Mouse (Mus musculus) liver, embryonic 11.5 days (tissue): ENCODE measurements around the gene Gdf5. TPM values are rescaled to one million over a fixed set of nuclear protein-coding genes. Genes with fewer than 3 reads are reported as not detected.

Experiments
- ATAC-seq: fragments of 200-750 bp; cut with Nextera tagmentation; replicated peaks from 2 replicates; pipeline ENCODE4 v1.8.0; 2017; ENCODE audit warnings: moderate number of reproducible peaks, mild to moderate bottlenecking, moderate TSS enrichment, moderate library complexity; ENCODE audit not compliant: low FRiP score
- DNase-seq: peaks from one replicate; pipeline ENCODE4 v3.0.0-alpha.2; 2017; ENCODE audit warnings: low spot score
- H3K27ac ChIP-seq: fragments of 300-500 bp; sonication (generic); 2 replicates; pipeline ENCODE4 v1.5.1; 2014; ENCODE audit warnings: mild to moderate bottlenecking, low read depth, low read length, control low read depth
- H3K27me3 ChIP-seq: fragments of 300-500 bp; sonication (generic); replicated peaks from 2 replicates; pipeline ENCODE4 v1.6.1; 2014; ENCODE audit warnings: low read length, mixed read lengths; ENCODE audit not compliant: control insufficient read depth, insufficient read depth
- H3K36me3 ChIP-seq: fragments of 300-500 bp; sonication (generic); 2 replicates; pipeline ENCODE4 v1.6.1; 2014; ENCODE audit warnings: mild to moderate bottlenecking, low read length, moderate library complexity, mixed read lengths; ENCODE audit not compliant: control insufficient read depth, insufficient read depth
- H3K4me1 ChIP-seq: fragments of 300-500 bp; sonication (generic); replicated peaks from 2 replicates; pipeline ENCODE4 v1.6.1; 2014; ENCODE audit warnings: low read length, mixed read lengths; ENCODE audit not compliant: control insufficient read depth, insufficient read depth
- H3K4me2 ChIP-seq: fragments of 300-500 bp; sonication (generic); 2 replicates; pipeline ENCODE4 v1.6.1; 2014; ENCODE audit warnings: mild to moderate bottlenecking, control low read depth, moderate library complexity
- H3K4me3 ChIP-seq: fragments of 300-500 bp; sonication (generic); 2 replicates; pipeline ENCODE4 v1.5.1; 2014; ENCODE audit warnings: low read depth, low read length, control low read depth
- H3K9ac ChIP-seq: fragments of 300-500 bp; sonication (generic); 2 replicates; pipeline ENCODE4 v1.6.1; 2014; ENCODE audit warnings: low read depth, low read length, control low read depth
- H3K9me3 ChIP-seq: fragments of 300-500 bp; sonication (generic); 2 replicates; pipeline ENCODE4 v1.6.1; 2016; ENCODE audit warnings: low read length, inconsistent platforms, mixed read lengths; ENCODE audit not compliant: control insufficient read depth
- WGBS: fragments of 180-500 bp; shearing (Covaris S2); extraction: QIAGEN DNeasy Blood & Tissue Kit; methylation state at CpG from one replicate; pipeline ENCODE4 v1.1.7; 2014; 5-methylcytosine and 5-hydroxymethylcytosine counted together
- polyA plus RNA-seq: library from polyadenylated mRNA; unstranded; fragments of >200 nt; fragmentation: Nextera tagmentation; extraction: Ambion mirVana; gene quantifications from 2 replicates; pipeline ENCODE4 v1.2.1, GENCODE M21; 2014

Gdf5 gene
- polyA plus RNA-seq, 1 experiment from 2014 or later: 0.30 TPM

DNA sequence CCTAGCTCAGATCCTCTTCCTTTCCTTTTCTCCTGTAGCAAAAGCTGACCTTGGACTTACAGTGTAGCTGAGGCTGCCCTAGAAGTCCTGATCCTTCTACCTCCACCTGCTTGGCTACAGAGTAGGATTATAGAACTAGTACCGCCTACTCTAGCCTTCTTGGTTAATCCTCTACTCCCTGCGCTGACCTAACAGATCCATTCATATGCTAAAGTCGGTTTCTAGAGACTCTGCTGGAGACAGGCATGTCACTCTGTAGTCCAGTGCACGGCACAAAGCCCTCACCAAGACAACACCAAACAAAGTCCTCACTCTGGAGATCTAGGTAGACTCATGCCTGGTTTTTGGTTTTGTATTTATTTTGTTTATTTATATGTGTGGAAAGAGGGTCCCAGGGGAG, 1.3 kb upstream of the Gdf5 start:
- Histone ChIP-seq H3K9me3 (no peaks in the 10 kb centered on the region), H3K27me3 (no peaks in the 10 kb centered on the region), H3K27ac (no peak overlapping the region), H3K4me2 (no peak overlapping the region), H3K9ac (no peak overlapping the region), H3K36me3 (no peaks in the 10 kb centered on the region), H3K4me3 (no peak overlapping the region), H3K4me1 (peaks cover 6% of the 10 kb centered on the region)
- DNase-seq (no peak), ATAC-seq (no peak)
- WGBS: 40% methylated on average over 4 of the region's 4 CpGs

DNA sequence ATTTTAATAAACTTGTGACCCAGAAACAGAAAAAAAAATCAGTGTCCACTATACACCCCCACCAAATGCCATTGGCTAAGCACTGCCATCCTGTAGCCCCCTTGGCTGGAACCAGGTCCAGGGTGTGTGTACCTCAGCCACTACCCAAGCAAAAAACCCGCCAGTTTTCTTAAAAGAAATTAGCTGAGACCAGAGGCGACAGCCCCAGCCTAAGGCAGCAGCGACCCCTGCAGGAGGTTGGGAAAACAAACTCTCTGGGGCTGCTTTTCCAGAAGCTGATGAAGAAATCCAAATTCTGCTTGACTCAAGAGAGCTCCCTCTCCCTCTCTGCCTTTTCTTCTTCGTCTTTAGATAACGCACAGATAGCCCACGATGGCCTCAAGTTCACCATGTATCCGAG, 902 bp upstream of the Gdf5 start:
- no peaks in the 10 kb centered on the region for H3K36me3 ChIP-seq
- H3K4me2 ChIP-seq: no peak overlapping the region
- peak; percentile 60 for DNase-seq
- H3K4me1 ChIP-seq: peaks cover 6% of the 10 kb centered on the region
- no peak overlapping the region for H3K9ac ChIP-seq
- 2% methylated on average over 7 of the region's 7 CpGs for WGBS
- no peaks in the 10 kb centered on the region for H3K27me3 ChIP-seq
- no peak overlapping the region for H3K4me3 ChIP-seq
- no peaks in the 10 kb centered on the region for H3K9me3 ChIP-seq
- 0 out of 2 replicates have a peak, but pooled peaks have one; percentile 29 for ATAC-seq
- no peak overlapping the region for H3K27ac ChIP-seq

DNA sequence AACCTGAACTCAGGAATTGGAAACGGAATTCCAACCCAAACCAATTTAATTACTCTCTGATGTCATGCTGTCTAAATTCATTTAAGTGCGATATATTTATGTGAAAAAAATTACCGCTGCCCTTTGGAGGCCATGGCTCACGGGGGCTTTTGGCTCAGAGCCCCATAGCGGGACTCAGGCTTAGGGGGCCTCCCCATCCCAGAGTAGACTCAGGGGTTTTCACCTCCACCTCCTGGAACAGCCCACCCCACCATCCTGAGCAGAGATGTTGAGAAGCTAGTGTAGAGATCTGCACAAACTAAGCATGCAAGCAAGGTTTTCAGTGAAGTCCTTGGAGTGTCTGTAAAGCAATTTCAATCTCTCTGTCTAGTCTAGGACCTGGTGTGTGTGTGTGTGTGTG, 413 bp upstream of the Gdf5 start:
- Histone ChIP-seq H3K27ac (no peak overlapping the region), H3K4me1 (peaks cover 6% of the 10 kb centered on the region), H3K9ac (no peak overlapping the region), H3K4me3 (no peak overlapping the region), H3K36me3 (no peaks in the 10 kb centered on the region), H3K4me2 (no peak overlapping the region), H3K27me3 (no peaks in the 10 kb centered on the region), H3K9me3 (no peaks in the 10 kb centered on the region)
- 81% methylated on average over 5 of the region's 5 CpGs for WGBS
- ATAC-seq (no peak), DNase-seq (no peak)

DNA sequence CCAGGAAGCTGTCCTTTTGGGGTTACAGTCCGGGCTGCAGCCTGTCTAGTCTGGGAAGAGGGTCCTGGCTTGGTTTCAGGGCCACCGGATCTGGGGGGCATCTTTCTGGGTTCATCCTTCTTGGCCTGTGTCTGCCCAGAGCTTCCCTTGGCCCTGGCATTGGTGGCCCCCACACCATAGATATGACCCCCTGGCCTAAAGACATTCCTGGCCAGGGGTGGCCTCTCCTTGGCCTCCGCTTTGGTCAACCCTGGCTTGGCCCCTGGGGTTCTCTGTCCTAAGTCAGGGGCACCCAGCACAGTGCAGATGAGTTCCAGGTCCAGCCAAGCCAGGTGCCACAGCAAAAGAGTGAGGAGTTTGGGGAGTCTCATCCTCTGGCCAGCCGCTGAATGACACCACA, 482 bp downstream of the Gdf5 start:
- Histone ChIP-seq H3K27ac (no peak overlapping the region), H3K4me3 (no peak overlapping the region), H3K4me2 (no peak overlapping the region), H3K36me3 (no peaks in the 10 kb centered on the region), H3K27me3 (no peaks in the 10 kb centered on the region), H3K4me1 (peaks cover 6% of the 10 kb centered on the region), H3K9me3 (no peaks in the 10 kb centered on the region), H3K9ac (no peak overlapping the region)
- ATAC-seq: no peak
- WGBS: 83% methylated on average over 4 of the region's 4 CpGs
- no peak for DNase-seq

DNA sequence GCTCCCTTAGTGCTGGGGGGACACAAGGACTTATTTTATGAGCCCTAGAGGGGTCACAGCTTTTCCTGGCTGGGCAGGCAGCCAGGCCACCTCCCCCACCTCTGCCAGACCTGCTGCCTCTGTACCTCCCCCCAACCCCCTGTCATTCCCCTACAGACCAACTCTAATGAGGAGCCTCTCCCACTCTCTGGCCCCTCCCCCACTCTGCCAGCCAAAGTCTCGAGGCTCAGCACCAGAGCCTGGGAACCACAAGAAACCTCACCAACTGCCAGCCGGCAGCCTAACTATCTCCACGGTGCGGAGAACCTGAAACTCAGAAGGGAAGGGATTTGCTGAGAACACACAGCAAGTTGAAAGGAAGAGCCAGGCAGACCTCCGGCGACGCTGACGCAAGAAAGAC, 1.7 kb downstream of the Gdf5 start:
- Histone ChIP-seq H3K4me1 (peaks cover 6% of the 10 kb centered on the region), H3K9me3 (no peaks in the 10 kb centered on the region), H3K9ac (0 out of 2 replicates have a peak overlapping the region, but pooled peaks have one; percentile 25), H3K36me3 (no peaks in the 10 kb centered on the region), H3K27ac (no peak overlapping the region), H3K4me3 (no peak overlapping the region), H3K27me3 (no peaks in the 10 kb centered on the region), H3K4me2 (peak overlapping the region; percentile 50)
- no peak for DNase-seq
- 9% methylated on average over 8 of the region's 8 CpGs for WGBS
- no peak for ATAC-seq

DNA sequence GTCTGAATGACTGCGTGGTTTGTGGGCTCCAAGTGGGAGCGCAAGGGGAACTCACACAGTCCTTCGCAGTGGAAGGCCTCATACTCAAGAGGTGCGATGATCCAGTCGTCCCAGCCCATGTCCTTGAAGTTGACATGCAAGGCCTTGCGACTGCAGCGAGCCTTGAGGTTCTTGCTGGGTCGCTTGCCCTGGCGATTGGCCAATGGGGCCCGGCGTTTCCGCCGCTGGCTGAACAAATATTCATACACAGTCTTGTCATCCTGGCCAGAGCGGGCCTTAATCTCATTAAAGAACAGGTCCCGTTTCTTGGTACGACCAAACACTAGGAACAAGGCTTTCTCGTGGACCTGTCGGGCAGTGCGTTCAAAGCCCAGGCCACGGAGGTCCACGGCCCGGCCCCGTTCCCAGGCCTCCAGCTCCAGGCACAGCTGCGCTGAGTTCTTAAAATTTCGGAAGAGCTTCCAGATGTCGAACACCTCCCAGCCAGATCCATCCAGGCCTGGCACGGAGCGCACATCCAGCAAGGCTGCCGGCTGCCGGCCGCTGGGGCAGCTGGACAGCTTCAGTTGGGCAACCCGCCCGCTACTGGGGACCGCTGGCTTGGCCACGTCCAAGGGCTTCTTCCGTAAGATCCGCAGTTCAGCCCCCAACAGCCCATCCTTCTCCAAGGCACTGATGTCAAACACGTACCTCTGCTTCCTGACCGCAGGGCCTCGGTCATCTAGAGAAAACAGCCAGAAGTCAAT, 3.3 kb downstream of the Gdf5 start:
- no peak for ATAC-seq
- H3K9me3 ChIP-seq: no peaks in the 10 kb centered on the region
- 88% methylated on average over 40 of the region's 40 CpGs for WGBS
- no peak overlapping the region for H3K27ac ChIP-seq
- no peaks in the 10 kb centered on the region for H3K27me3 ChIP-seq
- H3K36me3 ChIP-seq: no peaks in the 10 kb centered on the region
- no peak for DNase-seq
- no peak overlapping the region for H3K4me2 ChIP-seq
- H3K4me1 ChIP-seq: 0 out of 2 replicates have a peak, but pooled peaks cover 6% of the 10 kb centered on the region
- no peak overlapping the region for H3K4me3 ChIP-seq
- H3K9ac ChIP-seq: no peak overlapping the region

DNA sequence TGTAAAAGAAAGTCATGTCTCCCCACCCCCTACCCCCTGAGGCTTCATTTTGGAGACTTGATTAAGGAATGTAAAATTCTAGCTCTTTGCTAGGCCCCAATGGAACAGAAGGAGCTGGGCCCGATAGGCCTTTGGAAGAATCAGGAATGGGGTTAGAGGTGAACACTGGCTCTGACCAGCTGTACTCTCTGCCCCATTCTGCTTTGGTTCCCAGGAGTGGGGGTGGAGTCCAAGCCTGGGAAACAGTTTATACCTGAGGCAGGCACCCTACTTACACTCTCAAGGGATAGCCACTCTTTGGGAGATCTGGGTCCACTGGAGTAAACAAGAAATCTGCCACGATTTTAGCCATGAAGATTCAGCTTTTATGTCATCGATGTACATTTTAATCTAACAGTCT, 4.5 kb downstream of the Gdf5 start, which contains the start of gene Gm15557:
Gene Gm15557 (plus strand): TSS at position 48 of the 400 bp plus-strand sequence.
- Histone ChIP-seq H3K4me3 (no peak within 1 kb of the TSS), H3K27ac (no peak within 1 kb of the TSS), H3K36me3 (no peaks in the 10 kb centered on the region), H3K4me1 (0 out of 2 replicates have a peak, but pooled peaks cover 6% of the 10 kb centered on the region), H3K9ac (no peak within 1 kb of the TSS), H3K9me3 (no peaks in the 10 kb centered on the region), H3K27me3 (no peaks in the 10 kb centered on the region), H3K4me2 (no peak within 1 kb of the TSS)
- DNase-seq (no peak), ATAC-seq (no peak)
- 79% methylated on average over 3 of the region's 3 CpGs for WGBS

DNA sequence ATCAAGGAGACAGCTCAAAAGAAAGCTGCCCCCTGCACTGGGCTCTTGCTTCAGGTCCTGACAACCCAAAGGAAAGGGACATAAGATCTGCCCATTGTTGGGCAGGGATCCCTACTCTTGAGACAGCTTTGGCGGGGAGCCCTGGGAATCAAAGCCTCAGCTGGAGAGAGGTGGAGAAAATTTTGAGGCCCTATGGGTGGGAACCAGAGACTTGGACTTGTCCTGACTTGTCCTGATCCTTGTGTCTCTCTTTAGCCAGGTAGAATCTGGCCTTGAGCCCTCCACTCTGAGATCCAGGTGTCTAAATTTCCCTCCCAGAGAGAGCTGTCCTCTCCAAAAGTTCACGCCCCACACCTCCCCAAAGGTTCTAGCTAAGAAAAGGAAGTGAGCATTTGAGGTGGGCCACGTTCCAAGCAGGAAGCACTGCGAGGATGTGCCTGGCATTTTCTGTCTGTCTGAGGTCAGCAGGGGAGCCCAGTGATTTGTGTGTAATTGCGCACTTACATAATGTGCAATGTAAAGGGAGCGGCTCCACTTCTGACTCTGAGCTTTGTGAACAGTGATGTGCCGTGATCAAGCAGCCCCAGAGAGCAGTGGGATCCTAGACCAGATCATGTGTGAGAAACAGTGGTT, 5.2 kb downstream of the Gdf5 start:
- 72% methylated on average over 7 of the region's 7 CpGs for WGBS
- H3K9ac ChIP-seq: no peak overlapping the region

More for the DNA sequence above, 5.2 kb downstream of the Gdf5 start:
- Histone ChIP-seq H3K36me3 (no peaks in the 10 kb centered on the region), H3K4me2 (no peak overlapping the region), H3K4me1 (0 out of 2 replicates have a peak, but pooled peaks cover 6% of the 10 kb centered on the region), H3K4me3 (no peak overlapping the region), H3K27me3 (no peaks in the 10 kb centered on the region), H3K27ac (no peak overlapping the region), H3K9me3 (no peaks in the 10 kb centered on the region)
- ATAC-seq (no peak), DNase-seq (no peak)
